Mouse (Mus musculus): Measurements from ENCODE around the gene Acin1.

DNA sequence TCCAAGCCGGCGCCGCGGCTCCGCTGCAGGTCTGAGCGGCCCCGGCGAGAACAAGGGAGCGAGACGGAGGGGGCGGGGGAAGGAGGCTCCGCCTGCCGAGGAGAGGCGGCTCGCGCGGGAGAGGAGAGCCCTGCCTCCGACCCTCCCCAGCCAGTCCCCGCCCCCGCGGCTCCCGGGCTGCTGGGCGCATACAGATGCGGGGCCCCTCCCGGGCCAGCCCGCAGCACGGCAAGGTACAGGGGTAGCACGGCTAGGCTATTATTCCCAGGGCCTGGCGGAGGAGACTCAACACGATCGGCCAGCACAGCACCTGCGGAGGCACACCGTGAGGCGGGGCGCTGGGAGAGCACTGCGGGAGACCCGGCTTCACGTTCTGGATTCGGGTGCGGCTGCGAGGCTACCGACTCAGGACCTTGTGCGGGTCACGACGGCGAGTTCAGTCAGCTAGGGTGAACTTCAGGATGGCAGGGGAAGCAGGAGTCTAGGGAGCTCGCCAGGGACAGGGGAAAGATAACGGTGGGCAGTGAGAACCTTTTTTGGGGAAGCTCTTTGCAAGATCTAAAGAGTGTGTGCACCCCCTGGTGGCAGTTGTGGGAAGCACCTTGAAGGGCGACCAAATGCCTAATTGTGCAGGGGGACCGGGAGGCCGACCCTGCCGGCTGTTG is 45.3 kb downstream of the Acin1 start, which contains the start of gene Cdh24:
- TF ChIP-seq GATA1 (IDR thresholded peaks at IDR 0.05; ENCODE audit: low read length) (peak; percentile 25; the same call in 1 of the 2 replicates), TAL1 (IDR thresholded peaks at IDR 0.05; ENCODE audit: low read length) (no peak)
